Mouse (Mus musculus) adipocyte (in vitro differentiated cells): Measurements from ENCODE around the gene Fbxo31.
A peak's percentile ranks its signal among the peaks of the same experiment; 100 is the strongest.

Source experiments
- DNase-seq: peaks from one replicate; pipeline ENCODE4 v3.0.0-alpha.2; 2016; ENCODE audit warnings: low spot score

Fbxo31 gene

GRCm38 (mm10) chr8:121589205-121589726, 10.7 kb upstream of the Fbxo31 start:
- no peak for DNase-seq

- no peak for DNase-seq
These were observed 10.1 kb upstream of the Fbxo31 start for GRCm38 (mm10) chr8:121588750-121589149.

GRCm38 (mm10) chr8:121585159-121585825, 6.7 kb upstream of the Fbxo31 start:
- peak; percentile 96 for DNase-seq

- DNase-seq, result no peak
These were observed 6.1 kb upstream of the Fbxo31 start for GRCm38 (mm10) chr8:121584730-121585129.

GRCm38 (mm10) chr8:121583653-121584052, 5.0 kb upstream of the Fbxo31 start:
- peak; percentile 29 for DNase-seq

GRCm38 (mm10) chr8:121580465-121580864, 1.9 kb upstream of the Fbxo31 start:
- peak; percentile 80 for DNase-seq

GRCm38 (mm10) chr8:121577751-121578675, 593 bp downstream of the Fbxo31 start:
- no peak for DNase-seq

- DNase-seq, result no peak
These were observed 2.9 kb downstream of the Fbxo31 start for GRCm38 (mm10) chr8:121575661-121576060.

- DNase-seq, result peak; percentile 81
These were observed 5.3 kb downstream of the Fbxo31 start for GRCm38 (mm10) chr8:121573275-121573674.

GRCm38 (mm10) chr8:121572121-121572520, 6.5 kb downstream of the Fbxo31 start:
- no peak for DNase-seq

- no peak for DNase-seq
These were observed 7.8 kb downstream of the Fbxo31 start for GRCm38 (mm10) chr8:121570801-121571200.

GRCm38 (mm10) chr8:121570335-121570734, 8.3 kb downstream of the Fbxo31 start:
- DNase-seq, result no peak

GRCm38 (mm10) chr8:121568321-121568720, 10.3 kb downstream of the Fbxo31 start:
- DNase-seq, result no peak

- no peak for DNase-seq
These were observed 14.9 kb downstream of the Fbxo31 start for GRCm38 (mm10) chr8:121563701-121564100.

GRCm38 (mm10) chr8:121562941-121563351, 15.7 kb downstream of the Fbxo31 start:
- DNase-seq, result no peak

- DNase-seq, result peak; percentile 58
These were observed 16.8 kb downstream of the Fbxo31 start for GRCm38 (mm10) chr8:121561636-121562345.

- no peak for DNase-seq
These were observed 18.0 kb downstream of the Fbxo31 start for GRCm38 (mm10) chr8:121560432-121561100.

- DNase-seq, result no peak
These were observed 18.8 kb downstream of the Fbxo31 start for GRCm38 (mm10) chr8:121559801-121560200.

- no peak for DNase-seq
These were observed 20.1 kb downstream of the Fbxo31 start for GRCm38 (mm10) chr8:121558538-121558937.

- DNase-seq, result no peak
These were observed 20.9 kb downstream of the Fbxo31 start for GRCm38 (mm10) chr8:121557746-121558145.

- no peak for DNase-seq
These were observed 24.7 kb downstream of the Fbxo31 start for GRCm38 (mm10) chr8:121553831-121554475.
